Mouse (Mus musculus): Measurements from ENCODE around the gene Plch2. TPM values are rescaled to one million over a fixed set of nuclear protein-coding genes. Genes with fewer than 3 reads are reported as not detected.

Gene Plch2
- polyA plus RNA-seq, 1 experiment: 23.9 TPM

DNA sequence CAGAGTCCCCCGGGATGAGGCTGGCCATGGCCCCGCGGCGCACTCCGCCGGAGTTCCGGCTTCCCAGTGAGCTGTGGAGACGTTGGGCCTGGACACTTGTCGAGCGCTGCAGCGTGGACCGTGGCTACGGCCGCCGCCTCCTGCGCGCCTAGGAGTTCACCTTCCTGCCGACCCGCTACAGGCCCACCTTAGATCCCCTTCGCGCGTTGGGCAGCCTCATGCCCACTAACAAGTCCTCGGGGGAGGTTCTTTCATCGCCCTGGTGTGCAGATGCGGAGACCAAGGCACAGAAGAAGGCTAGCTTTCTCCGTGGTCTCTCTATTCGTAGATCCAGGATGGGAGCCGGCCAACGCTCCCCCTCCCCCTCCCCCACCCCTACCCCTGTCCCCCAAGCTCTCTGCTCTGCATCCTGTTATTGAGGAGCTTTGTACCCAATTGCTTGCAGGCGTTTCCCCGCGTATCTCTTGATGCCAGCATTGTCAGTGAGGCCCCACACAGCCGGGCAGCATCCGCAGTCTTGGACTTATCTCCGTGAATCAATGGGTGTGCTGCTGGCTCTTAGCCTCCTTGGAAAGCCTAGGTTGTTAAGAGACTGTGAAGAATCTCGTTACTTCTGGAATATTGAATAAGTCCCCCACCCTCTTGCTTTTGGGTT, 91.9 kb downstream of the Plch2 start:
- no peak for DNase-seq
- Histone ChIP-seq H3K4me3 (replicated peaks; ENCODE audit: extremely low read depth, low read depth, low read length) (peak overlapping the region; percentile 87), H3K4me1 (ENCODE audit: control insufficient read depth, insufficient read depth, low read length) (peaks cover 5% of the 10 kb centered on the region)
- 1% methylated on average over 36 of the region's 36 CpGs for WGBS
- no peak for TF ChIP-seq CTCF (IDR thresholded peaks at IDR 0.05; ENCODE audit: insufficient read depth, low read length)
- no peak for TF ChIP-seq POLR2A (IDR thresholded peaks at IDR 0.05; ENCODE audit: borderline replicate concordance, extremely low read depth, low read depth, low read length)

DNA sequence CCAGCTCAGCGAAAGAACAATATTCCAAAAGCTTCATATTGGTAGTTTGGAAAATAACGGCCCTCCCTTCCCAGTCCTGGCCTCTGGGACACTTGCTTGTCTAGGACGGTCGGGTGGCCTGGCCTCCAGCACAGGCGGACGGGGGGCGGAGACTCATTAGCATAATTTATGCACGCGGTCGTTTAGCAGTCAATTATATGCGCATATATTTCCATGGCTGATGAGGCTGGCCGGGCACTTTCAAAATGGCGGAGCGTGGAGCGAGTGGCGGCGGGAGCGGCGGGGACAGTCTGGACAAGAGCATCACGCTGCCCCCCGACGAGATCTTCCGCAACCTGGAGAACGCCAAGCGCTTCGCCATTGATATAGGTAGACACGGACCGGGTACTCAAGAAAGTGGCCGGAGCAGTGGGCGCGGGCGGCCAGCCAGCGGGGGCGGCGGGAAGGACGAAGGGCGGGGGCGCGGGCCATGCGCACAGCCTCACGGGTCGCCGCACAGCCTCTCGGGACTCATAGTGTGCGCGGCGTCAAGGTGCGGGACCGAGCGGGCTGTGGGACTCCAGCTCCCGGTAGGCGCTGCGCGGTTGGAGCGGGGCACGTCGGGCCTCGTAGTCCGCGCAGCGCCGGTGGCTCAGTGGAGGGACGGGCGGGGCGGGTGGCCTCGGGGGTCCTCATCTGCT, 92.5 kb downstream of the Plch2 start, which contains the start of gene Pank4:
Gene Pank4, plus strand, starts transcription at position 223 of the 680 bp plus-strand sequence.
- peaks cover 5% of the 10 kb centered on the region for H3K4me1 ChIP-seq (ENCODE audit: control insufficient read depth, insufficient read depth, low read length)
- peak within 1 kb of the TSS; percentile 87 for H3K4me3 ChIP-seq (replicated peaks; ENCODE audit: extremely low read depth, low read depth, low read length)
- no peak for TF ChIP-seq CTCF (IDR thresholded peaks at IDR 0.05; ENCODE audit: insufficient read depth, low read length)
- peak; percentile 83 for TF ChIP-seq POLR2A (IDR thresholded peaks at IDR 0.05; ENCODE audit: borderline replicate concordance, extremely low read depth, low read depth, low read length)
- peak; percentile 87 for DNase-seq
- under 1% methylated on average over 66 of the region's 66 CpGs for WGBS

GRCm38 (mm10) chr4:154963190-154963836, 93.3 kb downstream of the Plch2 start:
- DNase-seq: no peak
- H3K4me3 ChIP-seq (replicated peaks; ENCODE audit: extremely low read depth, low read depth, low read length): peak overlapping the region; percentile 14
- TF ChIP-seq CTCF (IDR thresholded peaks at IDR 0.05; ENCODE audit: insufficient read depth, low read length): no peak
- 61% methylated on average over 11 of the region's 11 CpGs for WGBS
- peaks cover 5% of the 10 kb centered on the region for H3K4me1 ChIP-seq (ENCODE audit: control insufficient read depth, insufficient read depth, low read length)

DNA sequence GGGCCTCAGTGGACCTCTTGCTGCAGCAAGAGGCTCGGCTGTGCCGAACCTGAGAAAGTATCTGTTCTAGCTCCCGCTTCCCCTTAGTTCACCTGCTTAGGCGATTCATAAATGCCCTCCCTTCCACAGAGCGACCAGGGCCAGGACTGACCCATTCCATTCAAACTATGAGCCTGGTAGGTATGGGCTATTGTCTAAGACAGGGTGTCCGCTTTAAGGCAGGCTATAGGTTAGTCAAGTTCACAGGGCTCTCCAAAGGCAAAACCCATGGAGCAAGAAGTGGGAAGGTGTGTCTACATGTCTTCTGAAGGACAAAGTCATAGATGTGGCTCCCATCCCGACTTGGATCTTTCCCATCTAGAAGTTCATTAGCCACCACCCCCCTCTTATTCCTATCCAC, 93.9 kb downstream of the Plch2 start:
- no peak for DNase-seq
- Histone ChIP-seq H3K4me1 (ENCODE audit: control insufficient read depth, insufficient read depth, low read length) (peaks cover 5% of the 10 kb centered on the region), H3K4me3 (replicated peaks; ENCODE audit: extremely low read depth, low read depth, low read length) (no peak overlapping the region)
- 85% methylated on average over 7 of the region's 7 CpGs for WGBS
- no peak for TF ChIP-seq CTCF (IDR thresholded peaks at IDR 0.05; ENCODE audit: insufficient read depth, low read length)
- no peak for TF ChIP-seq POLR2A (IDR thresholded peaks at IDR 0.05; ENCODE audit: borderline replicate concordance, extremely low read depth, low read depth, low read length)

- WGBS: 46% methylated on average over 13 of the region's 13 CpGs
- TF ChIP-seq POLR2A (IDR thresholded peaks at IDR 0.05; ENCODE audit: borderline replicate concordance, extremely low read depth, low read depth, low read length): no peak
- TF ChIP-seq CTCF (IDR thresholded peaks at IDR 0.05; ENCODE audit: insufficient read depth, low read length): no peak
- Histone ChIP-seq H3K4me3 (replicated peaks; ENCODE audit: extremely low read depth, low read depth, low read length) (no peak overlapping the region), H3K4me1 (ENCODE audit: control insufficient read depth, insufficient read depth, low read length) (peaks cover 5% of the 10 kb centered on the region)
- DNase-seq: no peak
Observed at GRCm38 (mm10) chr4:154961911-154962310, 94.7 kb downstream of the Plch2 start.

DNA sequence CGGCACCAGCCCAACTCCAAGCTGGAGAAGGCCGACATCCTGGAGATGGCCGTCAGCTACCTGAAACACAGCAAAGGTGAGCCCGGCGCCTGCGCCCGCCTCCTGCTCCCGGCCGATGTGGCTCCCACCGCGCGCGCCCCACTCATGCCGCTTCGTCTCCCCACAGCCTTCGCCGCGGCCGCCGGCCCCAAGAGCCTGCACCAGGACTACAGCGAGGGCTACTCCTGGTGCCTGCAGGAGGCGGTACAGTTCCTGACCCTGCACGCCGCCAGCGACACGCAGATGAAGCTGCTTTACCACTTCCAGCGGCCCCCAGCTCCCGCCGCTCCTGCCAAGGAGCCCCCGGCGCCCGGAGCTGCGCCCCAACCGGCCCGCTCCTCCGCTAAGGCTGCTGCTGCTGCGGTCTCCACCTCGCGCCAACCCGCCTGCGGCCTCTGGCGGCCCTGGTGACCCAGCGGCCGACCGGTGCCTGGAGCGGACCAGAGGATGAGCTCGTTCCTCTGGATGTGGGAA, 95.3 kb downstream of the Plch2 start:
- Histone ChIP-seq H3K4me3 (replicated peaks; ENCODE audit: extremely low read depth, low read depth, low read length) (peak overlapping the region; percentile 42), H3K4me1 (ENCODE audit: control insufficient read depth, insufficient read depth, low read length) (peaks cover 5% of the 10 kb centered on the region)
- 2% methylated on average over 46 of the region's 47 CpGs for WGBS
- DNase-seq: peak; percentile 38
- TF ChIP-seq POLR2A (IDR thresholded peaks at IDR 0.05; ENCODE audit: borderline replicate concordance, extremely low read depth, low read depth, low read length) (no peak), CTCF (IDR thresholded peaks at IDR 0.05; ENCODE audit: insufficient read depth, low read length) (no peak)

DNA sequence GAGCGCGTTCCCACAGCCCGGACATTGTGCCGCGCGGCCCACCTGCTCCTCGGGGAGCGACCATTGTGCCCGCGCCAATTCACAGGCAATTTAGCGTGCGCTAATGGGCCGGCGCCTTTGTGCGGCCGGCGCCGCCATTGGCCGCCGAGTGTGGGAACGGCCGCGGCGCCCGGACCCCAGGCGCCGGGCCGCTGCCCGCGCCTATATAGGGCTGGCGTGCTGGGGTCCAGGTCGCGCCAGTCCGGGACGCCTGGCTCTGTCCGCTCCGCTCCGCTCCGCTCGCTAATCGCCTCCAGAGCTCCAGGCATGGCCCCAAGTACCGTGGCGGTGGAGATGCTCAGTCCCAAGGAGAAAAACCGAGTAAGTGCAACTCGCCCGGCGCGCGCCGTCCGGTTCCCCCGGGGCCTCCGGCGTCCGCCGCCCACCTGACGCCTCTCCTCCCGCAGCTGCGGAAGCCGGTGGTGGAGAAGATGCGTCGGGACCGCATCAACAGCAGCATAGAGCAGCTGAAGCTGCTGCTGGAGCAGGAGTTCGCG, 95.8 kb downstream of the Plch2 start, which contains the start of gene Hes5:
Gene Hes5, plus strand, starts transcription at position 234 of the 536 bp plus-strand sequence.
- DNase-seq: peak; percentile 20
- Histone ChIP-seq H3K4me1 (ENCODE audit: control insufficient read depth, insufficient read depth, low read length) (peaks cover 5% of the 10 kb centered on the region), H3K4me3 (replicated peaks; ENCODE audit: extremely low read depth, low read depth, low read length) (peak within 1 kb of the TSS; percentile 42)
- TF ChIP-seq CTCF (IDR thresholded peaks at IDR 0.05; ENCODE audit: insufficient read depth, low read length) (no peak), POLR2A (IDR thresholded peaks at IDR 0.05; ENCODE audit: borderline replicate concordance, extremely low read depth, low read depth, low read length) (no peak)
- WGBS: 1% methylated on average over 65 of the region's 65 CpGs

- Histone ChIP-seq H3K4me3 (replicated peaks; ENCODE audit: extremely low read depth, low read depth, low read length) (no peak overlapping the region), H3K4me1 (ENCODE audit: control insufficient read depth, insufficient read depth, low read length) (peaks cover 2% of the 10 kb centered on the region; the same call in 1 of the 2 replicates)
- WGBS: 40% methylated on average over 20 of the region's 20 CpGs
- TF ChIP-seq POLR2A (IDR thresholded peaks at IDR 0.05; ENCODE audit: borderline replicate concordance, extremely low read depth, low read depth, low read length): no peak
- TF ChIP-seq CTCF (IDR thresholded peaks at IDR 0.05; ENCODE audit: insufficient read depth, low read length): no peak
- DNase-seq: no peak
Observed at GRCm38 (mm10) chr4:154960021-154960689, 96.4 kb downstream of the Plch2 start.

- Histone ChIP-seq H3K4me3 (replicated peaks; ENCODE audit: extremely low read depth, low read depth, low read length) (no peak overlapping the region), H3K4me1 (ENCODE audit: control insufficient read depth, insufficient read depth, low read length) (0 out of 2 replicates have a peak, but pooled peaks cover 2% of the 10 kb centered on the region)
- WGBS: 32% methylated on average over 8 of the region's 8 CpGs
- no peak for DNase-seq
- TF ChIP-seq CTCF (IDR thresholded peaks at IDR 0.05; ENCODE audit: insufficient read depth, low read length) (no peak), POLR2A (IDR thresholded peaks at IDR 0.05; ENCODE audit: borderline replicate concordance, extremely low read depth, low read depth, low read length) (no peak)
Observed at GRCm38 (mm10) chr4:154958621-154959020, 98.0 kb downstream of the Plch2 start.

Data from lung, adult 2 months (tissue).